Mouse (Mus musculus) cortical plate, adult 2 months (tissue): ENCODE measurements around the gene Xdh.
"Not testable (repeated sequence)": the region's sequence is repeated elsewhere in the genome, so short reads cannot be mapped to it uniquely, and the experiment has no call there.

ENCODE experiments used
- CTCF ChIP-seq: fragments of 200-500 bp; IDR thresholded peaks from 2 replicates; pipeline ENCODE4 v1.5.1; 2011; ENCODE audit warnings: mild to moderate bottlenecking, control low read depth, low read length; ENCODE audit not compliant: insufficient read depth; ENCODE audit errors: extremely low read depth
- POLR2A ChIP-seq: fragments of 200-500 bp; IDR thresholded peaks from 2 replicates; pipeline ENCODE4 v1.6.1; 2011; ENCODE audit warnings: mild to moderate bottlenecking, low read length, control low read depth; ENCODE audit not compliant: insufficient read depth; ENCODE audit errors: extremely low read depth

DNA sequence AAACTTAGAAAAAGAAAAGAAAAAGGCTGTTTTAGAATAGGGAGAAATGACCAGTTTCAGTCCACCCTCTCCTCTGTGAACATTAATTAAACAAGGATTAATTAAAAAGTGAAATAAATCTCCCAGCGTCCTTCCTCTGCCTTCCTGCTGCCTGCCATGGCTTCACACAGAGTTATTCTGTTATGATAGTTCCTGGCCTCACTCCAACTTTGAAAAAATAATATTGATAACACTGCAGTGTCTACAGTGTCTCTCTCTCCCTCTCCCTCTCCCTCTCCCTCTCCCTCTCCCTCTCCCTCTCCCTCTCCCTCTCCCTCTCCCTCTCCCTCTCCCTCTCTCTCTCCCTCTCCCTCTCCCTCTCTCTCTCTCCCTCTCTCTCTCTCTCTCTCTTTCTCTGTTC, 110.1 kb downstream of the Xdh start:
- not testable (repeated sequence) for TF ChIP-seq CTCF, POLR2A
